Mouse (Mus musculus) gastrocnemius, postnatal 4 days (tissue): ENCODE measurements around the gene Tcf25. TPM values are rescaled to one million over a fixed set of nuclear protein-coding genes. Genes with fewer than 3 reads are reported as not detected.
A peak's percentile ranks its signal among the peaks of the same experiment; 100 is the strongest.

Experiments used
- DNase-seq, 2 experiments: peaks; one replicate each; pipeline ENCODE4 v3.0.0; 2021 to 2022; ENCODE audit warnings: low spot score in 2 of 2, mixed read lengths in 2 of 2
- total RNA-seq, 2 experiments: library from RNA; stranded (reverse); gene quantifications; 2 replicates each; pipeline ENCODE4 v1.2.3; 2021

Gene Tcf25
- total RNA-seq, 2 experiments from 2014 or later: 174 to 177 TPM

DNA sequence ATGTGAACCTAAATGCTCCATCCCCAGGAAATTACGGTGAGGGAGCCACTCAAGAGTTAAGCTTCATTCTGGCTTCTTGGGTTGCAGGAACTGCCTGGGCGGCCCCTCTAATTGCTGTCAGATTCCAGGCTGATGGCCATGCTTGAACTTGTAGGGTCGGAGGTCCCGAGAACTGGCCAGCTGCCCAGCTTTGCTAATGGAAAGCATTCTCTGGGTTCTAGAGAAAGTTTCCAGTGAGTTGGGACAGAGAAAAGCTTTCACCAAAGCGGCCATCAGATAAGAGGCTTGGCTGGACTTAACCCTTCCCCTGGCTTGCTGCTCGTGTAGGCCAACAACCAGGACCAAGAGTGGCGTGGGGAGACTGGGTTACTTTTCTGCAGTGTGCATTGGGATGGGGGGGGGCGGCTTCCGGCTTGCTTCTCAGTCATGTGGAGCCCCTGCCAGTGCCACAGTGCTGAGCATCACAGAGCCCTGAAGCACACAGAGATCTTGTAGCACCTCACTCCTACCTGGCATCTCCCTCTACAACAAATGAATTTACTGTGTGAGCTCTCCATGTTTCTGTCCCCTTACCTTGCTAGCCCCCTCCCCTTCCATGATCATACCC is 25.2 kb upstream of the Tcf25 start:
- DNase-seq: peak in 1 of 2 experiments; percentile 77

DNA sequence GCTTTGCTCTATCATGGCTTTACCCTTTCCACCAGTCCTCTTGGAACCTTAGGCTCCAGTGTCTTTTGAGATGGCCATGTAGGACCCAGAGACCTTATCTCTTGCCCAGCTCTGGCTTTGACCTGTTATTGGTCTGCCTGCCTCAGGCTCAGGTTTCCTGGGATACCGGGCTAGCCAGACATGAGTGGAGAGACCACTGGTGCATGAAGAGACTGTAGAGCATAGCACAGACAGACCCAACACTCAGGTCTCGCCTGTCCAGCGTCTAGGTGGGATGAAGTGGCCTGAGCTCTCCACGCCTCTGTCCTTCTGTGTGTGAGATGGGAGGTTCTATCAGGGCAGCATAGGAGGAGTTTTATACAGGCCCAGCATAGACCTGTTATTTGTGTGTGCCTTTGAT is 24.5 kb upstream of the Tcf25 start:
- DNase-seq: no peak

DNA sequence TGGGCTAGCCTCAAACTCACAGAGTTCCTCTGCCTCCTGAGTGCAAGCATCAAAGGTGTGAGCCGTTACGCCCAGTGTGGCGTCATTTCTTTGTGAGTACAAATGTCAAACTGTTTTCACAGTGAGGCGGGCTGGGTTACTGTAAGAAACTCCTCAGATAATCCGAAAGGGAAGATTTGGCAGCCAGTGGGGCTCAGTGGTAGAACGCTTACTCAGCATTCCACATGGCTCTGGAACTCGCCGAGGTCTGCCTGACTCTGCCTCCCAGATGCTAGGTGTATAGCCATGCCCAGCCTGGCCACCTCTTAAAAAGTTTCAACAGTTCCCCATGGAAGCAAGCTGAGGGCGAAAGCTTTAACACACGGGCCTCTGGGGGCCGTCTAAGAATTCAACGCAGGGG is 21.4 kb upstream of the Tcf25 start:
- DNase-seq: no peak

DNA sequence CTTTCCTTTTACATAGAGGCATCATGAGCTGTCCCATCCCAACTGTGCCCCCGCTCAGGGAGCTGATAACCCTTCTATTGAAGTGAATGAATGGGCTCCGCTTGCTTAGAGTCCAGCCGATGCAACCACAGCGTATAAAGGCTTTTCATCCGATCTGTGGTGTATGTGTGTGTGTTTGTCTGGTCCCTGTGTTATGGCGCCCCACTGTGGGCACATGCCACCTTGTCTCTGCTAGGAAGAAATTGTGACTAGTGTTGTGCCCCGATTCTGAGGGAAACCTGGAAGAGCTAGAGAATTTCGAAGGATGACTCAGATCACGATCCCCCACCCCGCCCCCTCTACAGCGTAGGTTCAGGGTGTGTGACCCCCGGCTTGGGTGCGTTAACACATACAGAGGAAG is 20.8 kb upstream of the Tcf25 start:
- DNase-seq: peak in 1 of 2 experiments; percentile 37

DNA sequence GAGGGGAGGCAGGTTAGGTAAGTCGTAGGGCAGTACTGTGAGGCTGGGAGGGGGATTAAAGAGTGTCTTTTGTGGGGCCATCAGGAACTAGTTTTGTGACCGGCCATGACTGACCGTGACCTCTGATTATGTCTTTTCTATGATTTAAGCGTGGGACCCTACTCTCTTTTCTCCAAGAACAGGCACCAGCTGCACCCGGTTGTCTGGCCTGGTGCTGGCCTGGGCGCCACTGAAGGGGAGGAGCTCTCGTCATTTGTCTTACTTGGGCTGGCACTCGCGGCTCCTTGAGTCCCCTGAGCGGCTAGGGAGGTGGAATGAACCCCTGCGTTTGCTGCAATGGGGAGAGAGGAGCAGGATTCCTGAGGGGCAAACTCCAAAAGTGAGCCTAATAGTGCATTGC is 20.3 kb upstream of the Tcf25 start:
- no peak for DNase-seq

DNA sequence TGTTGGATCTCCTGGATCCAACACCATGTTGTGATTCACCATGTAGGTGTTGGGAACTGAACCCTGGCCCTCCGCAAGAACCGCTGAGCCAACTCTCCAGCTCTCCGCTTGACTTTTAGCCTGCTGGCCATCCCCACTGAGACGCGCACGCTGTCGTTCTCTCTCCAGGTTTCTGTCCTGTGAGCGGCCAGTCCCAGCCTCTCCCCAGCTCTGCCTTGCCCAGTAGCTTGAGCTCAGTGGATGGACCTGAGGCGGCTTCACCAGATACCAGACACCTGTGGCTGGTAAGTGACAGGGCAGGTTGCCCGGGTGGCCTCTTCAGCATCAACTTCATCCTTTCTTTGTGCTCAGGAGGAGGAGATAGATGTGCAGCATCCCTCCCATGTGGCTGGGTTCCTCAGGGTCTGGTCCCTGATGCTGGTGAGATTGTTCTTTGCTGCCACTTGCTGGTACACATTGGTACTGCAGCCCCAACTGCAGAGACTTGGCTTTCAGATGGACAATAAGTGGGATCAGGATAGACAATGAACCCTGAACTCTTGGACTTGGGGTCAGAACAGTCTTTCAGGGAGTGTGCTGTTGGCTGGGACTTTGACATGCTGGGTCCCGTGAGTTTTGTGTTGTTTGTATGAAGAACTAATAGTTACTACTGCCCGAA is 12.3 kb upstream of the Tcf25 start:
- DNase-seq: peak in 1 of 2 experiments; percentile 64

DNA sequence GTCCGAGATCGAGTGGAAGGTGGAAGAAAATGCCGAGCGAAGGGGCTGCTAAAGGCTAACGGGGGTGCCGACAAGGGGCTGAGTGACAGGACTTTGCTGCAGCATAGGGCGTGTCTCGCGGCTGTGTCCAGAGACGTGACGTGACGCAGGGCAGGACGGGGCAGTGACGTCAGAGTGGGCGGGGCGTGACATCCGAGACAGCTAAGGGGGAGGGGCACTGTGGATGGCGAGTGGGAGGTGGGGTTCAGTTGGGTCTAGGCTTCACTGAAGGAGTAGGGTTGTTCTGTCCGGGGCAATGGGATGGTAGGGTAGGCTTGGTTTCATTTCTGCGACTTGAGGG is 656 bp downstream of the Tcf25 start:
- peak; percentile 94 to 97 for DNase-seq

DNA sequence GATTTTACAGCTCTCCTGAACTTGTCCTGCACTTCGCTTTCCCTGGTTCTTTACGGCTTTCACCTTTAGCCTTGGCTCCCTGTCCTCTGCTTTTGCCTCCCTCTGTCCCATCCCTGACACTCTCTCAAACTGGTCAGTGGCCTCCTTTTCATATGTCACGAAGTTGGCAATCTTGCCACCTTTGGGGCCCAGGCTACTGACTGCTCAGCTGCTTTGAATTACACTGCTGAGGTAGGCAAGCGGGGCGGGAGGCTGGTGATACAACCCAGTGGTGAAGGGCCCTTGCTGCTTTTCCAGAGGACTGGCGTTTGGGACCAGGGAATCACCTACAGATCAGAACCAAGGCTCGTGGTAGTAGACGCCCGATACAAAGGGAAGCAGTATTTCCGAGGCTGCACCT is 2.1 kb downstream of the Tcf25 start:
- DNase-seq: no peak

DNA sequence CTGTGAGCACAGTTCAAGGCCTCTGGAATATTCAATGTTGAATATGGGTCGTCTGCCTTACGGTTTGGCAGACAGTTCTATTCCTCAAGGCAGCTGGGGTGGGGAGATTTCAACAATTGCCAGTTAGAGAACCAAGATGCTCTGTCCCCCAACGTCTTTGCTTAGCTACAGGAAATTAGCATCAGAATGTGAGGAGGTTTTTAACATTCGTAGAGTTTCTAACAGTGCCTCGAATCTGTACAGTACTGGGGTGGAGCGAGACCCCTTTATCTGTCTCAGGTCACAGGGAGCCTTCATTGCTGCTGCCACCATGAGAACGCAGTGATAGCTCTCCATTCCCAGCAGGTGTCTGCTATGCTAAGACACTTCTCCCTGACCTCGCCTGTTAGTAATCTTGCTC is 2.6 kb downstream of the Tcf25 start:
- no peak for DNase-seq

DNA sequence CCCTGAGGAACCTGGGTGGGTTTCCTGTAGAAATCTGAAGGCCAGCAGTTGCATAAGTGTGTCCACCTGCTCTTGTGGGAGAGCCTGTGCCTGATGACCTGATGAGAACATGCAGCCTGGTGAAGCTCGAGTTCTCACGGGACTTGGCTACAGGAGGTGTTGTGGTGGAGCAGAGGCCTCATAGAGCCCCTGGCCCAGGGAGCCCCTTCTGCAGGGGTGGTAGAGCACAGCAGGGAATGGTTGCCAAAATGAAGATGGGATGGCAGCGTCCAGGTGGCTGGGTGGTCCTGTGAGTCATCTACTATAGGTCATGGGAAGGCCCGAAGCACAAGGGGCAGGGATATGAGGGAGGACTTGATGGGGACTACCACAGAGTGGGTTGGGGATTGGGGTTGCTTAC is 8.2 kb downstream of the Tcf25 start:
- DNase-seq: no peak

DNA sequence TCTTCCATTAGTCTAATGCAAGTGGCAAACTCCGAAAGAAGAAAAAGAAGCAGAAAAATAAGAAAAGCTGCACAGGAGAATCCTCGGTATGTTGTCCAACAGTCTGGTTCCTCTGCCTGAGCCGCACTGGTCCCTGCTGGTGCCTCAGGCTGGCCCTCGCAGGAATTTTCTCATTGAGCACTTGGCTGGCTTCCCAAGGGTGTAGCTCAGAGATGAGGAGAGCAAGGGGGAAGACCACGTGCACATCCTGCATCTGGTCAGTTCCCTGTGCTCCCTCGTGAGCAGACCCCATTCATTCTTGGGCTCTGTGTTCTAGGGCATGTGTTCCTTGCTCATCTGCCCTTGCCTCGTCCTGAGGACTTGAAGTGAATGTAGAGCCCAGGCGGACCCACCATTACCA is 9.0 kb downstream of the Tcf25 start:
- DNase-seq: no peak

DNA sequence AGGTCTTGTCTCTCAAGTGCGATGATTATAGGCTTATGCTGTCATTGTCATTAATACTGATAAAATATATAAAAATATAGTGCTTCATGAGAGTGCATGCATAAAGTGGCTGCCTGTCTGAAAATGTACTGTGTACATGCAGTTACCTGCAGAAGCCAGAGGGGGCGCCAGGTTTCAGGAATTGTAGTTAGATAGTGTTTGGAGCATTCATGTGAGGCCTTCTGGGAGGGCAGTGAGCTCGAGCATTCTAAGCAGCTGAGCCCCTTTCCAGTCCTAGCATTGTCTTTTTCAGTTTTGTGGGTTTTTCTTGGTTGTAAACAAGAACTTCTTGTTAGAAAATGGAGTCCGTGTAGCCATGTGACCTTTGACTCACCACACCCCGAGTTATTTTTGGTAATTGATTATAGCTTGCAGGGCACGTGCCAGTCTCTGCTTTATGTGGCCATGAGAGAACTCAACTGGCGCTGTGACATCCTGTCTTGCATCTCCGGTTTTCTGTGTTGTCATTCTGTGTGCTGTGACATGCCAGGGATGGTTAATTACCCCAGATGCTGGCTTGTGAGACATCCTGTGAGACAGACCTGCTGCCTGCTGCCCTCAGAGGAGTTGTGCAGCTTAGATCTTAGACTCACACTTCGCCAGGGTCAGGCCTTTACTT is 11.5 kb downstream of the Tcf25 start:
- no peak for DNase-seq

DNA sequence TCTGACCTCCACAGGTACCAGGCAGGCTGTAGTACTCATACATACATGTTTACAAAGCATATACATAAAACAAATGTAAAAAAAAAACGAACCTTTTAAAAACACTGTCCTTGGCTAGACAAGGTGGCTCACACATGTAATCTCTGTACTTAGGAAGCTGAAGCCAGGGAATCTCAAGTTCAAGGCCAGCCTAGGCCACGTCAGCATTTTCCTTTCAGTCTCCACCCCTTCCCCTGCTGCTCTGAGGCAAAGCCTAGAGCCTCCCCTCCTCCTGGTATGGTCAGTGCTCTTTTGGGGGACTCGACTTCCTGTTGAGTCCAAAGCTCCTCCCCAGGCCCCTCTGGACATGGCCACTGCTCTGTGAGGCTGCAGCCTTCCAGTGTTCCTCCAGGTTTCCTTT is 13.5 kb downstream of the Tcf25 start:
- DNase-seq: no peak

DNA sequence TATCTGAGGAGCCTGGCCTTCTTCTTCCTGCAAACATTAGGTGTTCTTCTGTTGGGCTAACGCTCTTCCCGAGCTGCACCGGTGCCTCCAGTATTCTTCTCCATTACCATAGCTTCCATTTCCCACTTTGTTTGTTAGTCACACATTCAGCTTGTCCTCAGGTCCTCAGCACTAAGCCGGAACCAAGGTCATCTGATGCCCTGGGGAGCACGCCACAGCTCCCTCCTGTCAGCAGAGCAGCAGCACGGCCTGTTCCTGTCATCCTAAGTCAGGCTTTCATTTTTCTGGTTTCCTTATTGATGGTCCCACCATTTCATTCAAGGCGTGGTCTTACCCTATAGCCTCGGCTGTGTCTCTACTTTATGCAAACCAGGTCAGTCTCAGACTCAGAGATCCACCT is 14.2 kb downstream of the Tcf25 start:
- no peak for DNase-seq

DNA sequence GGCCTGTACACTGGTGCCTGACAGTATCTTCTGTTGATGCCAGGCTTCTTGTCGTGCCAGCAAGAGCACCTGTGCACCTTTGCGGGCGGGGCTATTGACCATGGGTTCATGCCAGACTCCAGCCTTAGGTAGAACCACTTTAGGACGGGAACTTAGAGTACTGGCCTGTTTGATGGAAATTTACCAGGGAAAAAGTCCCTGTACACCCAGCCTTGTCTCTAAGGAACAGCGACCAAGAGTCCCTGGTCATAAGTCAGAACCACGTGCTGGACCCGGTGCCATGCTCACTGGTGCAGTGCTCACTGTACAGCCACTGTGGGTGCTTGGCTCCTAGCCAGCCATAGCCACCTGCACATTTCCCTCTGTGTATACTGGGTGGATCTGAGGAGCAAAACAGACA is 15.5 kb downstream of the Tcf25 start:
- DNase-seq: no peak

DNA sequence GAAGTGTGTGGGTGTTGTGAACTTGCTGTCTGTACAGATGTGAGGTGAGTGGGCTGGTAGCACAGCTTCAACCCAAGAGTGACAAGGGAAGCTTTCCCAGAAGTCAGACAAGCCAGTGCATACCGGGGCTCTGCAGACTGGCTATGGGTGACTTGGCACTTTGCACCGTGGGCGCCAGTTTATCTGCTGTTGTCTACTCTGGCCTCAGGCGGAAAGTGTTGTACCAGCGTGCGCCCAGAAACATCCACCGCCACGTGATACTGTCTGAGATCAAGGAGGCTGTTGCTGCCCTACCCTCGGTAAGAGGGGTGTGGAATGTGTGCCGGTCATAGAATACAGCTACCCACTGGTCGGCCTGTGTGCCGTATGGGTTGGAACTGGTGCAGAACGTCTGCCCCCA is 24.8 kb downstream of the Tcf25 start:
- DNase-seq: no peak

DNA sequence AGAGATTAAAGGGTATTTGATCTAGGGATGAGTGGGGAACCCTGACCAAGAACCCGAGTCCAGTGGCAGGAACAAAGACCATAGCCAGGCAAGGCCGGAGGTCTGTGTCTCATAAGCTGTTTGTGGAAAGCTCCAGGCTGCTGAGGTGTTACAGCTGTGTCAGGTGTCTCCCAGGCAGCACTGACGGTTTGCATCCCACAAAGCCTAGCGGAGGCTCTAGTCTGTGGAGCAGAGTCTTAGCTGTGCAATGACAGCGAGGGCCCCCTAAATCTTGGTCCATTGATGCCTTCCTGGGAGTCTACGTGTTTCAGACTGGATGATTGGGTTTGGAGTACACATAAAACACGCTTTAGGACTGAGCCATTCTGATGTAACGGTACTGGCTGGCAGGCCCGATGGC is 28.4 kb downstream of the Tcf25 start:
- no peak for DNase-seq

DNA sequence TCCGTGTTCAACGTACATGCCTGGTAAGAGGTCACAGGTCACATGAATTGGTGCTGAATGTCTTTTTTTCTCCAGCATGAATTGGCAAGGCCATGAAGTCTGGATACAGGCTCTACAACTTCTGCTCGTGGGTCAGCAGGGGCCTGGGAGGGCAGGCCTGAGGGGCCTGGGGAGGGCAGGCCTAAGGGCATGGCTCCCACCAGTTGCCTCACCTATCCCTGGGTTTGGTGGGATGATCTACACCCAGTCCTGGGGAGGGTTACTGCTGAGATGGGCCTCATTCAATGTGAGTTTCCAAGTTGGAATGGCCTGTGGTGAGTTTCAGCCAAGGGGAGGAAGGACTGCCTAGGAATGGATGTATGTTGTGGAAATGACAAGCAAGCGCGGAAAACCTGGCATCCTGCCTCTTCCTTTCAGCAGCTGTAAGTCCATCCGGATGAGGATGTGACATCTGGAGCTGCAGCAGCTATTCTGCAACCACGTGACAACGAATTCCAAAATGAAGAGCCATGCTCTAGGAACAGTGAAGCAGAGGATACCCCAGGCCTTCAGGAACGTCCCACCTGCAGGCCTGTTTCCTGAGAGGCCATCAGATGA is 29.3 kb downstream of the Tcf25 start:
- DNase-seq: no peak

DNA sequence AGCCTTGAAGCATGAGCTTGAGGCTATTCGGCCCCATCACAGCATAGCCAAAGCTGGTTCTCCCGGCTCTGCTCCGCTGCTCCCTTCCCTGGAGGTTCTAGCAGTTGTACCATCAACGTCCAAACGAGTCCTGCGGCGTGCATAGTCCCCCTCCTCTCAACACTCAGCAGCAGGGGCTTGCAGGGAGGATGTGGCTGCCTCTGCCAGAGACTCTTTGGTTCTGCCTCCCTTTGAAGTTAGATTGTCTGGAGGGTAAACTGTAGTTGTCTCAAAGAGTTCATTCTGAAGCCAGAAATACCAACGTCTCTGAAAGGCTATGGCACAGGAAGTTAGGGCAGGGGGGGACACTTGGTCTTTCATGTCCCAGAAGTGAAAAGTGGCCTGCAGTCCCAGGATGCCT is 31.0 kb downstream of the Tcf25 start:
- DNase-seq: no peak

DNA sequence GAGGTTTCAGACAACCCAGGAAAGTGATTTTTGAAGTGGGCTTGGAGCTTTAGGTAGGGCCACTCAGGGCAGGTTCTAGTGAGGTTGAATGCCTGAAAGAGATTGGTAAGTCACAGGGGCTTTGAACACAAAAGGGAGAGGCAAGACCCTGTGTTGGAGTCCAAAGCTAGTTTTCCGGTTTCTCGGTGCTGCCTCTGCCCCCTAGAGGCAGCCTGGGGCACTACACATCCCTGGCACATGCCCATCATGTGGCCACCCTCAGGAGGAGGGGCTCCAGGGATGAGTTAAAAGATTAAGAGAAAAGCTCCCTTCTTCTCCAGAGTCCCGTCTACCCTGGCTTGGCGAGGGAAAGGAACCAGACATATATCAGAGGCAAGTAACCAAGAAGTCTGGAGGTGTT is 33.2 kb downstream of the Tcf25 start, which contains the start of gene Mc1r:
Gene Mc1r (plus strand): TSS at position 322 of the 400 bp plus-strand sequence.
- peak in 1 of 2 experiments; percentile 51 for DNase-seq

DNA sequence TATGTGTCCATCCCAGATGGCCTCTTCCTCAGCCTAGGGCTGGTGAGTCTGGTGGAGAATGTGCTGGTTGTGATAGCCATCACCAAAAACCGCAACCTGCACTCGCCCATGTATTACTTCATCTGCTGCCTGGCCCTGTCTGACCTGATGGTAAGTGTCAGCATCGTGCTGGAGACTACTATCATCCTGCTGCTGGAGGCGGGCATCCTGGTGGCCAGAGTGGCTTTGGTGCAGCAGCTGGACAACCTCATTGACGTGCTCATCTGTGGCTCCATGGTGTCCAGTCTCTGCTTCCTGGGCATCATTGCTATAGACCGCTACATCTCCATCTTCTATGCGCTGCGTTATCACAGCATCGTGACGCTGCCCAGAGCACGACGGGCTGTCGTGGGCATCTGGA is 34.1 kb downstream of the Tcf25 start:
- no peak for DNase-seq
